Mouse (Mus musculus) bone marrow macrophage, adult 2 months (primary cell): ENCODE measurements around the gene Dram2.

Experiments
- CTCF ChIP-seq: IDR thresholded peaks from 2 replicates; pipeline ENCODE4 v1.5.1; 2012; ENCODE audit warnings: low read depth, mild to moderate bottlenecking, low read length, moderate library complexity
- POLR2A ChIP-seq: IDR thresholded peaks from 2 replicates; pipeline ENCODE4 v1.6.1; 2012; ENCODE audit warnings: mild to moderate bottlenecking, low read depth, low read length, borderline replicate concordance

GRCm38 (mm10) chr3:106526411-106526810, 21.2 kb upstream of the Dram2 start:
- no peak for TF ChIP-seq POLR2A
- TF ChIP-seq CTCF: no peak
